Mouse (Mus musculus): Measurements from ENCODE around the gene Acsl1.

DNA sequence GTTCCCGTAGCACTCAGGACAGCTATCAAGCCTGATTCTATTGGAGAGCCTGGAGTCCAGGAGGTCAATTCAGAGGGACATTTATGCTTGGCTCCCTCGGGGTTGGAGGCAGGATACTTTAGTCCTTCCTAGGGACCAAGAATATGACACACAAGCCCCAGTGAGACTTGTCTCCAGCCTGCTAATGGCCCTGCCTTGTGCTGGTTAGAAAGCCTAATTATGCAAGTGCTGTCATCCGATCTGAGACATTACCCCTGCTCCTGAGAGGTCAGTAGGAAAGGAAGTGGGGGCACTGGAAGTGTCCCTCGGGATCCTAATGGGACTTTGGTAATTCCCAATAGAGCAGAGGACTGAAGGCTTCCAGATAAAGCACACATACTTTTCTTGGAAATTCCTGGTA is 59.7 kb downstream of the Acsl1 start:
- TF ChIP-seq POLR2A (IDR thresholded peaks at IDR 0.05; ENCODE audit: borderline replicate concordance, control insufficient read depth, low read depth, low read length) (no peak), CTCF (IDR thresholded peaks at IDR 0.05; ENCODE audit: control insufficient read depth, insufficient read depth, low read length) (no peak)

All from bone marrow, adult 2 months (tissue).